Mouse (Mus musculus): ENCODE data around the gene Leo1.

DNA sequence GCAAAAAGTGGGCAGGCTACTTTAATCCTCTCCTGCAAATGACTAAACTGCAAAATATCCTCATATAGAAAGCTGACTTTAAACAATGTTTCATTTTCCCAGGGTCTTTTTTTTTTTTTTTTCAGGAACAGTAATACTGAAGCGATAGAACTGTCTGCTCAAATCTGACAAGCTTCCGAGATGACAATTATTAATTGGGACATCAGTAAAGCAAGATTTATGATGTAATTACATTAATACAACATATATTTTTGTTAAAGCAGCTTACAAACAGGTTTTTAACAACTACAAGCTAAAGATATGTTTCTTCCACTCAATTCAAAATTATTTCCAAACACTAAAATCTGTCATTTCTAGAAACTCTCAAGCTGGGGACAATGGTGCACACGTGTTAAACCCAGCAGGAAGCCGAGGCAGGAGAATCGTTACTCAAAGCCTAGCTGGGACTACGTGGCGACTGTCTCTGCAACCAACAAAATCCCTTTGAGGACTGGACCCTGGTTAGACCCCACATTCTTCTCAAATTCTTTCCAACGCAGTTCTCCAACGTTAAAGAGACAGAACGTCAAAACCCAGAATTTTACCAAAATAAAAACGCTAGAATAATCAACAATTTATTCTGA lies 33.0 kb upstream of the Leo1 start:
- TF ChIP-seq MAFK (IDR thresholded peaks at IDR 0.05; ENCODE audit: insufficient read depth, low read depth, low read length) (no peak), ZNF384 (IDR thresholded peaks at IDR 0.05; ENCODE audit: low read depth, low read length) (no peak), HCFC1 (IDR thresholded peaks at IDR 0.05; ENCODE audit: borderline replicate concordance, insufficient read depth, low read length) (no peak), ZC3H11A (IDR thresholded peaks at IDR 0.05; ENCODE audit: borderline replicate concordance, low read depth, low read length) (no peak), CHD2 (IDR thresholded peaks at IDR 0.05; ENCODE audit: low read depth, low read length) (no peak)
